Mouse (Mus musculus) MEL (cell line): ENCODE measurements at regions not wholly inside any gene's neighbourhood (a gene's known extent, or its start where the extent isn't known, plus 50 kb on each side); places are given as distances from the start of the nearest gene placed in this dataset.

ENCODE experiments used
- CTCF ChIP-seq, 3 experiments: IDR thresholded peaks in 2 of 3; conservative IDR thresholded peaks in 1 of 3; 2 replicates each; pipeline ENCODE4 v1.5.1; 2011 to 2012; ENCODE audit warnings: low read length in 3 of 3, low read depth in 2 of 3, mild to moderate bottlenecking in 2 of 3, improper control_type of control experiment in 1 of 3, inconsistent platforms in 1 of 3, mixed read lengths in 1 of 3, moderate library complexity in 1 of 3; ENCODE audit not compliant: control insufficient read depth in 1 of 3, insufficient read depth in 1 of 3, poor library complexity in 1 of 3, severe bottlenecking in 1 of 3
- MAFK ChIP-seq: IDR thresholded peaks from 2 replicates; pipeline ENCODE4 v1.6.1; 2011; ENCODE audit warnings: low read depth, mild to moderate bottlenecking, low read length, improper control_type of control experiment, borderline replicate concordance
- MYB ChIP-seq: IDR thresholded peaks from 2 replicates; pipeline ENCODE4 v1.6.1; 2011; ENCODE audit warnings: mild to moderate bottlenecking, low read depth, low read length, improper control_type of control experiment
- NRF1 ChIP-seq: IDR thresholded peaks from 2 replicates; pipeline ENCODE4 v1.6.1; 2014; ENCODE audit warnings: low read depth, mild to moderate bottlenecking, inconsistent platforms, low read length, improper control_type of control experiment, moderate library complexity; ENCODE audit not compliant: poor library complexity, insufficient read depth, severe bottlenecking
- POLR2A ChIP-seq, 2 experiments: IDR thresholded peaks; 2 replicates each; pipeline ENCODE4 v1.6.1; 2011 to 2012; ENCODE audit warnings: low read length in 2 of 2, mild to moderate bottlenecking in 2 of 2, control low read depth in 1 of 2, improper control_type of control experiment in 1 of 2, low read depth in 1 of 2, moderate library complexity in 1 of 2; ENCODE audit not compliant: control insufficient read depth in 1 of 2, insufficient read depth in 1 of 2, poor library complexity in 1 of 2
- SIN3A ChIP-seq: IDR thresholded peaks from 2 replicates; pipeline ENCODE4 v1.6.1; 2012; ENCODE audit warnings: low read length, improper control_type of control experiment, inconsistent platforms
- ZMIZ1 ChIP-seq: IDR thresholded peaks from 2 replicates; pipeline ENCODE4 v1.6.1; 2012; ENCODE audit warnings: low read depth, mild to moderate bottlenecking, inconsistent platforms, low read length, improper control_type of control experiment, moderate library complexity

DNA sequence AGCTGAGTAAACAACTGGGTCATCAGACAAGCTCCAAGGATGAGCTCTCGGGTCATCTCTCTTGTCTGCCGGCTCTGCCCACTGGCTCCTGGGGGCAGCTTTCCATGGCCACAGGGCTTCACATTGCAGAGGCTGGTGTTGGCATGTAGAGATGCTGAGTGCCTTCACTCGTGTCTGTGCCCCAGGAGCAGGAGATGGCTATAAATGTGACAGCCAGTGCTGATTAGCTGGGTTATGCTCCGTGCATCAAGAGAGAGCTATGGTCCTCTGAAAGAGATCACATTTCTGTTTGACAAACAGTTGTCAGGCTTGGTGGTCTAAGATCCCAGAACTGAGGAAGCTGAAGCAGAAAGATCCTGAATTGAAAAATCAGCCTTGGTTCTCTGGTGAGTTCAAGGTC is 795.4 kb upstream of the Car8 start:
- TF ChIP-seq CTCF (IDR thresholded peaks at IDR 0.05 in 2 of 3, conservative IDR thresholded peaks at IDR 0.05 in 1 of 3; ENCODE audit: control insufficient read depth in 1 of 3, insufficient read depth in 1 of 3, low read depth in 2 of 3, low read length in 3 of 3, poor library complexity in 1 of 3, severe bottlenecking in 1 of 3): no peak
- TF ChIP-seq POLR2A (IDR thresholded peaks at IDR 0.05; ENCODE audit: control insufficient read depth in 1 of 2, insufficient read depth in 1 of 2, low read depth in 1 of 2, low read length in 2 of 2, poor library complexity in 1 of 2): no peak
- no peak for TF ChIP-seq MYB
- no peak for TF ChIP-seq SIN3A
- no peak for TF ChIP-seq MAFK
- no peak for TF ChIP-seq NRF1
- TF ChIP-seq ZMIZ1: no peak
